Mouse (Mus musculus) megakaryocyte progenitor cell, adult 5-6 weeks (primary cell): ENCODE measurements around the gene Foxo3. TPM values are rescaled to one million over a fixed set of nuclear protein-coding genes. Genes with fewer than 3 reads are reported as not detected.

ENCODE experiments used
- ATAC-seq: replicated peaks from 2 replicates; pipeline ENCODE4 v1.8.0; 2016; ENCODE audit warnings: mild to moderate bottlenecking, moderate TSS enrichment, inconsistent platforms; ENCODE audit not compliant: poor library complexity
- total RNA-seq, 2 experiments: library from RNA; stranded (forward) in 1 of 2; stranded (reverse) in 1 of 2; fragments of 157-497, 149-512 nt in 1 of 2; fragments of 200-1000 nt in 1 of 2; gene quantifications; 2 replicates each; pipeline versions ENCODE4 v1.2.3 to v1.2.4; 2015 to 2017

The Foxo3 gene
- total RNA-seq, 2 experiments from 2014 or later, result 20.1 to 23.7 TPM

- ATAC-seq, result peak; percentile 40; the same call in 1 of the 2 replicates
Observed at GRCm38 (mm10) chr10:42189674-42190434, 86.7 kb downstream of the Foxo3 start.

GRCm38 (mm10) chr10:42189037-42189436, 87.5 kb downstream of the Foxo3 start:
- no peak for ATAC-seq

GRCm38 (mm10) chr10:42188091-42188490, 88.5 kb downstream of the Foxo3 start:
- no peak for ATAC-seq

GRCm38 (mm10) chr10:42186941-42187401, 89.6 kb downstream of the Foxo3 start:
- ATAC-seq, result no peak

GRCm38 (mm10) chr10:42180333-42180732, 96.2 kb downstream of the Foxo3 start:
- no peak for ATAC-seq

GRCm38 (mm10) chr10:42178751-42179150, 97.8 kb downstream of the Foxo3 start:
- ATAC-seq, result no peak

- no peak for ATAC-seq
Observed at GRCm38 (mm10) chr10:42177771-42178674, 98.5 kb downstream of the Foxo3 start.

- ATAC-seq, result no peak
Observed at GRCm38 (mm10) chr10:42174283-42174682, 102.3 kb downstream of the Foxo3 start.

GRCm38 (mm10) chr10:42173839-42174238, 102.7 kb downstream of the Foxo3 start:
- ATAC-seq, result peak; percentile 30; the same call in 1 of the 2 replicates

GRCm38 (mm10) chr10:42170889-42171347, 105.6 kb downstream of the Foxo3 start:
- ATAC-seq, result peak; percentile 59

- ATAC-seq, result no peak
Observed at GRCm38 (mm10) chr10:42170201-42170600, 106.4 kb downstream of the Foxo3 start.

GRCm38 (mm10) chr10:42154727-42155126, 121.8 kb downstream of the Foxo3 start:
- peak; percentile 48 for ATAC-seq

- peak; percentile 61 for ATAC-seq
Observed at GRCm38 (mm10) chr10:42152426-42153205, 123.9 kb downstream of the Foxo3 start.

- no peak for ATAC-seq
Observed at GRCm38 (mm10) chr10:42149767-42150166, 126.8 kb downstream of the Foxo3 start.

- ATAC-seq, result no peak
Observed at GRCm38 (mm10) chr10:42148326-42148725, 128.2 kb downstream of the Foxo3 start.

- ATAC-seq, result no peak
Observed at GRCm38 (mm10) chr10:42145221-42145620, 131.3 kb downstream of the Foxo3 start.

GRCm38 (mm10) chr10:42144788-42145187, 131.8 kb downstream of the Foxo3 start:
- ATAC-seq, result peak; percentile 53

- ATAC-seq, result no peak
Observed at GRCm38 (mm10) chr10:42144176-42144575, 132.4 kb downstream of the Foxo3 start.

GRCm38 (mm10) chr10:42142791-42143190, 133.8 kb downstream of the Foxo3 start:
- no peak for ATAC-seq

- peak; percentile 57 for ATAC-seq
Observed at GRCm38 (mm10) chr10:42142081-42142480, 134.5 kb downstream of the Foxo3 start.

GRCm38 (mm10) chr10:42139749-42140148, 136.8 kb downstream of the Foxo3 start:
- ATAC-seq, result no peak
